Mouse (Mus musculus): ENCODE measurements at regions not wholly inside any gene's neighbourhood (a gene's known extent, or its start where the extent isn't known, plus 50 kb on each side); places are given as distances from the start of the nearest gene placed in this dataset.
A peak's percentile ranks its signal among the peaks of the same experiment; 100 is the strongest.

DNA sequence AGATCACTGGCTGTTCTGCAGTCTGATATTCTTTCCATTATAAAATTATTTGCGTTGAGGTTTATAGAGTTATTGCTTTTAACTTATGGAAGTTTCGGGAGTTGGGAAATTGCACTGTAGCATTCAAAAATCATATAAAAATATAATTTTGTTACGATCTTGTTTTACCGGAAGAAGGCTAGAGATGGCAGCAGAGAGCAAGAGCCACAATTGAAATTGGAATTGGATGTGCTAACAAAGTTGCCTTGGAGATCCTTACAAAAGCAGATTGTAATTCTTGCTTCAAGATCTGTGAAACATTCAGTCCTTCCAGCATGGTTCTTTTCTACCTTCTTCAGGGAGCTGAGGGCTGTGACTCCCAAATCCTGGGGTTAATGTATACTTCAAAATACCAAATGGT, 514.4 kb downstream of the Tox3 start:
- Histone ChIP-seq H3K9me3 (replicated peaks; ENCODE audit: control insufficient read depth, low read length) (peaks cover 8% of the 10 kb centered on the region; the same call in 1 of the 2 replicates), H3K9ac (replicated peaks; ENCODE audit: low read depth, low read length) (no peak overlapping the region), H3K27ac (ENCODE audit: low read depth) (no peak overlapping the region), H3K4me2 (ENCODE audit: low read depth, low read length) (no peak overlapping the region), H3K36me3 (replicated peaks; ENCODE audit: control insufficient read depth, insufficient read depth, low read length) (no peaks in the 10 kb centered on the region), H3K4me1 (ENCODE audit: control insufficient read depth, insufficient read depth) (no peaks in the 10 kb centered on the region), H3K27me3 (ENCODE audit: control insufficient read depth, insufficient read depth, low read length) (no peaks in the 10 kb centered on the region), H3K4me3 (ENCODE audit: low read depth, low read length) (no peak overlapping the region)
- no peak for ATAC-seq (ENCODE audit: insufficient read depth, low read depth)
- 71% methylated on average over 4 of the region's 4 CpGs for WGBS
- DNase-seq (ENCODE audit: low spot score) = no peak
- TF ChIP-seq EP300 (IDR thresholded peaks at IDR 0.05; ENCODE audit: low read depth) = no peak
- peak; percentile 28 for TF ChIP-seq CTCF (IDR thresholded peaks at IDR 0.05; ENCODE audit: low read depth)

- 33% methylated on average over 3 of the region's 3 CpGs for WGBS
- ATAC-seq (ENCODE audit: insufficient read depth, low read depth) = no peak
- H3K27me3 ChIP-seq (ENCODE audit: control insufficient read depth, insufficient read depth, low read length) = no peaks in the 10 kb centered on the region
These were observed 523.6 kb downstream of the Tox3 start for GRCm38 (mm10) chr8:89824586-89824985.

GRCm38 (mm10) chr8:89823631-89824030, 524.5 kb downstream of the Tox3 start:
- Histone ChIP-seq H3K27ac (ENCODE audit: low read depth) (no peak overlapping the region), H3K36me3 (replicated peaks; ENCODE audit: control insufficient read depth, insufficient read depth, low read length) (no peaks in the 10 kb centered on the region), H3K9ac (replicated peaks; ENCODE audit: low read depth, low read length) (no peak overlapping the region), H3K27me3 (ENCODE audit: control insufficient read depth, insufficient read depth, low read length) (no peaks in the 10 kb centered on the region), H3K4me3 (ENCODE audit: low read depth, low read length) (no peak overlapping the region), H3K4me2 (ENCODE audit: low read depth, low read length) (no peak overlapping the region), H3K4me1 (ENCODE audit: control insufficient read depth, insufficient read depth) (no peaks in the 10 kb centered on the region), H3K9me3 (replicated peaks; ENCODE audit: control insufficient read depth, low read length) (no peaks in the 10 kb centered on the region)
- ATAC-seq (ENCODE audit: insufficient read depth, low read depth) (no peak), DNase-seq (ENCODE audit: low spot score) (no peak)
- TF ChIP-seq EP300 (IDR thresholded peaks at IDR 0.05; ENCODE audit: low read depth) = no peak

More at GRCm38 (mm10) chr8:89824586-89824985, 523.6 kb downstream of the Tox3 start:
- Histone ChIP-seq H3K4me1 (ENCODE audit: control insufficient read depth, insufficient read depth) (no peaks in the 10 kb centered on the region), H3K4me3 (ENCODE audit: low read depth, low read length) (no peak overlapping the region), H3K9ac (replicated peaks; ENCODE audit: low read depth, low read length) (no peak overlapping the region), H3K36me3 (replicated peaks; ENCODE audit: control insufficient read depth, insufficient read depth, low read length) (no peaks in the 10 kb centered on the region), H3K27ac (ENCODE audit: low read depth) (no peak overlapping the region), H3K4me2 (ENCODE audit: low read depth, low read length) (no peak overlapping the region), H3K9me3 (replicated peaks; ENCODE audit: control insufficient read depth, low read length) (no peaks in the 10 kb centered on the region)
- DNase-seq (ENCODE audit: low spot score) = no peak
- TF ChIP-seq CTCF (IDR thresholded peaks at IDR 0.05; ENCODE audit: low read depth) (no peak), EP300 (IDR thresholded peaks at IDR 0.05; ENCODE audit: low read depth) (no peak)

DNA sequence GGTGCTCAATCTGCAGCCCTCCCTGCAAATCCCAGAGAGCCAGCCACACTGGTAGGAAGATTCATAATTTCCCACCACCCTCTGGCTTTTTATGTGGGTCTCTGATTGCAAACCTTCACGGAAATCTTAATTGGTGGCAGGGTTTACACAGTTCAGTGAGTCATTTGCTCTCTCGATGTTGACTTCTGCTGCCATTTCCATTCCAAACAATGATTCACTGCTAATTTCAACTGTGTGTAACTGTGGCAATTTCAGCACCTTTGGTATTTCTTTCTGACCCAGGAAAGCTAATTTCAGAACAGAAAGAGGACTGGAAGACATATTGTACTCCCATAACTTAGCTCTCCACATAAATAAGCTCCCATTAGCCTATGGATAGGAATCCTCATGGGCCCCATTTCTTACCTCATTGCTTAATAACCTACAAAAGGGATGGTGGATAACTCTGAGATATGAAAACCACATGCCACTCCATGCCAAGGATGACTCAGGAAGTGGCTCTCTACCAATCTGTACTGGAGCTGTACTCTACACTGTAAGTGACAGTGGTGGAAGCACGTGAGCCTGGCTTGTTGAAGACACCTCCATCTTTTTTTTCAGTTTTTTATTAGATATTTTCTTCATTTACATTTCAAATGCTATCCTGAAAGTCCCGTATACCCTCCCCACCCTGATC, 536.0 kb downstream of the Tox3 start:
- 65% methylated on average over 4 of the region's 4 CpGs for WGBS
- ATAC-seq (ENCODE audit: insufficient read depth, low read depth) = no peak
- no peak overlapping the region for H3K4me2 ChIP-seq (ENCODE audit: low read depth, low read length)
- no peak overlapping the region for H3K9ac ChIP-seq (replicated peaks; ENCODE audit: low read depth, low read length)
- H3K4me3 ChIP-seq (ENCODE audit: low read depth, low read length) = no peak overlapping the region
- TF ChIP-seq EP300 (IDR thresholded peaks at IDR 0.05; ENCODE audit: low read depth) (no peak), CTCF (IDR thresholded peaks at IDR 0.05; ENCODE audit: low read depth) (no peak)
- H3K27ac ChIP-seq (ENCODE audit: low read depth) = no peak overlapping the region
- DNase-seq (ENCODE audit: low spot score) = no peak
- H3K36me3 ChIP-seq (replicated peaks; ENCODE audit: control insufficient read depth, insufficient read depth, low read length) = no peaks in the 10 kb centered on the region
- no peaks in the 10 kb centered on the region for H3K9me3 ChIP-seq (replicated peaks; ENCODE audit: control insufficient read depth, low read length)
- no peaks in the 10 kb centered on the region for H3K4me1 ChIP-seq (ENCODE audit: control insufficient read depth, insufficient read depth)
- no peaks in the 10 kb centered on the region for H3K27me3 ChIP-seq (ENCODE audit: control insufficient read depth, insufficient read depth, low read length)

DNA sequence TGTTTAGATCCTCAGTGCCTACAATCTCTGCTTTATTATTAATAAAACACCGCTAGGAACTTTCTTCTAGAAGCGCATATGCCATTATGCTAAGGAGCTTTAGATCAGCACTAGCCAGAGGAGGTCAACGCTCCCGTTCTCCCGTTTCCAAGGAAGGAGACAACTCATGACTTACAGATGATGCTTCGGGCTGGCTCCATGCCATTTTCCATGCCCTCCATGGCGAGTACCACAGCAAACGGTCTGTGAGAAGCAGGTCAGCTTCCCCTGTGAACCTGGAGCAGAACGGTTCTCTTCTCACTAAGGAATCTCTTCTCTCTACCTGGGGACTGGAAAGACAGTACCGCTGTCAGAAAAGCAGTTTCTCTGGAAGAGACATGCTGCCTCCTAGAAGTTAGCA, 559.8 kb downstream of the Tox3 start:
- no peak overlapping the region for H3K4me2 ChIP-seq (ENCODE audit: low read depth, low read length)
- no peak for ATAC-seq (ENCODE audit: insufficient read depth, low read depth)
- WGBS = 59% methylated on average over 10 of the region's 10 CpGs
- no peak for TF ChIP-seq CTCF (IDR thresholded peaks at IDR 0.05; ENCODE audit: low read depth)
- TF ChIP-seq EP300 (IDR thresholded peaks at IDR 0.05; ENCODE audit: low read depth) = no peak
- H3K9me3 ChIP-seq (replicated peaks; ENCODE audit: control insufficient read depth, low read length) = no peaks in the 10 kb centered on the region
- no peak overlapping the region for H3K27ac ChIP-seq (ENCODE audit: low read depth)
- H3K4me3 ChIP-seq (ENCODE audit: low read depth, low read length) = no peak overlapping the region
- DNase-seq (ENCODE audit: low spot score) = no peak
- H3K4me1 ChIP-seq (ENCODE audit: control insufficient read depth, insufficient read depth) = no peaks in the 10 kb centered on the region
- H3K9ac ChIP-seq (replicated peaks; ENCODE audit: low read depth, low read length) = no peak overlapping the region
- peaks cover 25% of the 10 kb centered on the region; the same call in 1 of the 2 replicates for H3K27me3 ChIP-seq (ENCODE audit: control insufficient read depth, insufficient read depth, low read length)
- H3K36me3 ChIP-seq (replicated peaks; ENCODE audit: control insufficient read depth, insufficient read depth, low read length) = no peaks in the 10 kb centered on the region

Measured in heart, postnatal 0 days (tissue).